Mouse (Mus musculus): Measurements from ENCODE around the gene Lair1.
A peak's percentile ranks its signal among the peaks of the same experiment; 100 is the strongest.
"Not testable (repeated sequence)": the region's sequence is repeated elsewhere in the genome, so short reads cannot be mapped to it uniquely, and the experiment has no call there.

The Lair1 gene

DNA sequence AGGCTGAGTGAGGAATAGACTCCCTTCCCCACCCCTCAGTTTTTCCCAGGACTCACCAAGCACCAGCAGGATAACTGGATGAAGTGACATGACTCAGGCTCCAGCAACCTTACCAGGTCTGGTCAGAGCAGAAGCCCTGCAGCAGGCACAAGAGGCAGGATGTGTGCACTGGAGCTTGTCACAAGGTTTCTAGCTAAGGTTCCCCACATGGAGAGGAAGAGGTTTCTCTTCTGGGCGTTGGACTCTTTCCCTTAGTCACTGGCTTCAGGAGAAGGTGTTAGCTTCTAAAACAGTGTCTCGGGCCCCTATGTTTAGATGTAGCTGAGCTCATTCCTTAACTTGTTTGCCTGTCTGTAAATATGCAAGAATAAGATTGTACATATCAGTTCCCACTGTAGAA, at the start of gene Lair1:
TSS of gene Lair1 (minus strand) at position 192 of the 400 bp plus-strand sequence.
- no peak for DNase-seq (ENCODE audit: low spot score)

DNA sequence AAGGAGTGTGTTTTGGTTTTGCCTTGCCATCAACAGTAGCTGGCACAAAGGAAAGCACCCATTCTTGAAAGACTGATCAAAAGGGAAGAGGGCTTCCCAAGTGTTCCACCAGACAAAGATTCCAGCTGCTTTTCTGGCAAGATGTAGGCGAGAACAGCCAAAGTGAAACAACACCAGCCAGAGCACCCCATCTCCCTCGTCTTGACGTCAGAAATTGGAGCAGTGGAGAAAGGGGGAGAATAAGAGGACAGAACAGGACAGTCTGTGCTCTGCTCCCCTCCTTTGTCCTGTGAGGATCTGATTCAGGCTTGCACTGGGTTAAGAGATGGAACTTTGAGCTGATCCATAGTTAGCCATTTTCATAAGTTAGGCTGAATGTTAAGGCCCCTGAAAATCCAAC, 48.8 kb upstream of the Lair1 start:
- DNase-seq (ENCODE audit: low spot score) = no peak

DNA sequence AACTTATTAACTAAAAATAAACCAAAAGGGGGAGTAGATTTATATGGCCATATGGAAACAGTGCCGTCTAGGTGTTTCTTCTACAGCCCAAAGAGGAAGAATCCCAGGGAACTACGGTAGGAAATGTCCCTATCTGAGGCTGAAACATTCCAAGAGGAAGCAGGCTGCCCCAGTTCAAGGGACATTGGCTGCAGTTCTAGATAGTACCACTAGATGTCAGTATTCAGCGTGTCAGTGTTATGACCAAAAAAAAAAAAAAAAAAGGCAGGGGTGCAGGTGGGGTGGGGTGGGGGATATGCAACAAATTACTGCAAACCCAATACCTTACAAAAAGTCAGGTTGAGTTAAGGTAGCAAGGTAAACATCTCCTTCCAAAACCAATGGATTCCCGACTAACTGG, 40.4 kb upstream of the Lair1 start:
- no peak for DNase-seq (ENCODE audit: low spot score)

DNA sequence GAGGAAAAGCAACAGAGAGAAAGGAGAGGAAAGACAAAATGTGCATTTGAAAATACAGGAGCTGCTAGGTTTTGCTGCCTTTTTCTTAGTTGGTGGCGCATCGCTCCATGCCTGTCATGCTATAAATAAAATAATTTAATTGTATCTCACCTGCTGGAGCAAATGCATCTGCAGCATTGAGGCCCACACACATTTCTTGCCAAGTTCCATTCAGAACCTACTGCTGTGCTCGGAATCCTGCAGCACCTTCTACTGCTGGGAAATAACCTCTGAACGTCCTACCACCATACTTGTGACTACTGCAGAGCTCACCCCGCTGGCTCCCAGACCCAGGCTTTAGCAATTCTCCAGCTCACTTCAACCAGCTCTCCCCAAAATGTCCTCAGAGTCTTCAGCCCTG, 38.1 kb upstream of the Lair1 start:
- DNase-seq (ENCODE audit: low spot score) = no peak

DNA sequence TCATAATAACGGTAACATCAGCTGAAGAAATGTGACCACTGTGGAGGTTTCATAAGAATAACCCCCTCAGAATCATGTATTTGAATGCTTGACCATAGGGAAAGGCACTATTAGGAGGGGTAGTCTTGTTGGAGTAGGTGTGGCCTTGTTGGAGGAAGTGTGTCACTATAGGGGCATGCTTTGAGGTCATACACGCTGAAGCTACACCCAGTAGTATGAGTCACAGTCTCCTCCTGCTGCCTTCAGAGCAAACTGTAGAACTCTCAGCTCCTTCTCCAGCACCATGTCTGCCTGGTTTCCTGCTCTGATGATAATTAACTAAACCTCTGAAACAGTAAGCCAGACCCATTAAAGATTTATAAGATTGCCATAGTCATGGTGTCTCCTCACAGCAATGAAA, 35.8 kb upstream of the Lair1 start:
- no peak for DNase-seq (ENCODE audit: low spot score)

DNA sequence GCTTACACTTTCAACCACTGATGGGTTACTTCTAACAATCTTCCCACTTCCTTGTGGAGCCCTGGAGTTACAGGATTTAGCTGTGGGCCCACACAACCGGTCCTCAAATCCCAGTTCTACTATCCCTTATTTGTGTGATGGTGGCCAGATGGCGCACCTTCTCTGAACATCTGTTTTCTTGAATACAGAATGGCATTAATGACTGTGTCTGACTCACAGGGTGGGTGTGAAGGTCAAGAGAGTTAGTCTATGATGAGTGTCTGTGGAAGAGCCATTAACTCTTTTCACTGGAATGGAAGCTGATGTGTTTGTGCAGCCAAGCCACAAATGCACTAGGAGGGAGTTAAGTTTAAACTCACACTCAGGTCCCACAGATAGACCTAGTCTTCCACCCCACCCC, 35.3 kb upstream of the Lair1 start:
- DNase-seq (ENCODE audit: low spot score) = no peak

DNA sequence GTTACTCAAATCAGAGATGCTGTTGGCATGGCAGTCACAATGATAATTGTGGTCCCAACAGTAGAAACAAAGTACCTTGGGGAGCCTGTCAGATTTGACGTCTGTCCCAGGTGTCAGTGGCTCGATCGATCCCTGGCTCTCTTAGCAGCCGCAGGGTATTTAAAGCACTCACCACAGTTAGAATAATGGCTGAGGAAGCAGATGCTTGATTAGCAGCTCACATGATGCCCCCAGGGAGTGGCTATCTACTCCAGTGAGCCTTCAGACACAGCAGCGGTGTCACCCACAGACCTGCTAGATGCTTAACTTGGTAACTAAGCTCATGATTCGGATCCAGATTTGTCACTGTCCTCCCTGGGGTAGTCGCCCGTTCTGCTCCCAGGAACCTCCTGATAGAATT, 28.2 kb upstream of the Lair1 start:
- DNase-seq (ENCODE audit: low spot score) = no peak

DNA sequence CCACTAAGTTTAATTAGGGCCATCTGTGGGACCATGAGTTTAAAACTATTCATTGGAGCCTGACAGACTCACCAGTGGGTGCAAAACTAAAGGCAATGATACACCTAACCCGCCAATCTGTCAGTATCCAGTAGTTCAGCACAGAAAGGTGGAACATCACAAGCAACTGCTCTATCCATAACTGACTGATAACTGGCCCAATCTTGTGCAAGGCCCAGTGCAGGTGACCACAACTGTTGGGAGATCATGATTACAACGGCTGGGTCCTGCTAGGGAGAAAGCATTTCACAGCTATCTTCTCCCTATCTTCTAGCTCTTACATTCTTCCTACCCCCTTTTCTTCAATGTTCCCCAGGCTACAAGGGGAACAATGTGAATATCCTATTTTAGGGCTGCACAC, 25.7 kb upstream of the Lair1 start:
- no peak for DNase-seq (ENCODE audit: low spot score)

DNA sequence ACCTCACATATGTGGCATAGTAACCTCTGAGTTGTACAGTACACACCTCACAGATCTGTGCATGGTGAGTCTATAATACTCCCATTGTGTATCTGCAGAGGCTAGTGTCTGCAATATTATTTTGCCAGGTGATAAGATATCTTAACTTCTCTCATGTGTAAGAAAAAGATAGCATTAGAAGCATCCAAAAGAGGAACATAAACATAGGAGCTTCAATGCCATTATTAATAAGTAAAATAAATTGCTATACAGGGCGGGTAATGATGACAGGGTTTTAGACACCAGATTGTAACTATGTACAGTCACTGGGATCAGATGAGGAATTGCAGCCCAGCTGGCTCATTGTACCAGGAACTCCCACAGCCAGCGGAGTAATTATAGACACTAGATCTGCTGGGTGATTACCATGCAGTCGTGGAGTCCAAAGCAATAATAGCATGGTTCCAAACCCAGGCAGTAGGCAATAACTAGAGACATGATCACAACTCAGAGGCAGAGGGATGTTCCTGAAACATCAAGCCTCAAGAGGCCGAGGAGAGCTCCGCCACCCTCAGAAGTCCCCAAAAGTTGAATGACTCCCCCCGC, 25.0 kb upstream of the Lair1 start:
- no peak for DNase-seq (ENCODE audit: low spot score)

DNA sequence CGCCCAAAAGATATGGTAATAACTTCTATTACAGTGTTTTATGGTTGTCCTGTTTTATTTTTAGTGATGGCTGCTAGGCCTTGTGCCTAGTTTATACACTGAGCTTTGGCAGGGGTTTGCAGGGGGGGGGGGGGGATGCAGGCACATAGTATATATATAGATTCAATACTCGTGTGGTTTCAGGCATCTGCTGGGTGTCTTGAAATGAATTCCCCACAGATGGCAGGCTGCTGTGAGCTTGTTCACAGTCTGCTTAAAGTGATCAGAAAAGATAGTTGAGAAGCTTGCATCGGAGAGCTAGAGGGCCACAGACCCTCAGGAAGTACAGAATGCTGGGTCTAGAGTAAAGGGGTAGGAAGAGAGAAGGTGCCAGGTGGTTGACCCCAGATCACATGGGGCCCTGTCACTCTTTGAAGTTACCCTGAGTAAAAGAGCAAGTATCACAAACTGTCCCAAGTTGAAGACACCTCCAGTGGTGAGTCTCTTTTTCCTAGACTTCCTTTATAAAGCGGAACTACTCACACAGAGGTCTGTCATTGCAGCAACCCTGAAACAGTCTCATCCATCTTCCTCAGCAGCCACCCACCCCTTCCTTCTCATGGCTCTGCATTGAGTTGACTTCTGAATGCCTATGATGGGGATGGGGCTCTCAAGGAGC, 24.4 kb upstream of the Lair1 start:
- DNase-seq (ENCODE audit: low spot score) = no peak

DNA sequence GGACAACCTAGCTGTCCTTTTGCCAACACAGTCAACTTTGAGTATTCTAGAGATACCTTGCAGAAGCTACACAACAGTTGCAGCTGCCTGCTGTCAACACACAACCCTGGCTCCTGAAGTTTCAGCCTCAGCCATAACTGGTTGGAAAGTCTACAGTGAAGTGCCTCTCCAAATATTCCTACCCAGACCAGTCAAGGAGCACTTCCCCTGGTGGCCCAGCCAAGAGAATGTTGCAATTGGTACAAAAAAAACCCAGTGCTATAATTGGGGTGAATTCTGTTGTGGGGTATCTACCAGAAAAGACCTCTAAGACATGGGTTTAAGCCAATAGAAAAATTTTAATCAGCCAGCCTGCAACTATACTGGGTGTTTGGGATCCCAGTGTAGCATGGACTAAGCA, 22.6 kb upstream of the Lair1 start:
- DNase-seq (ENCODE audit: low spot score) = no peak

DNA sequence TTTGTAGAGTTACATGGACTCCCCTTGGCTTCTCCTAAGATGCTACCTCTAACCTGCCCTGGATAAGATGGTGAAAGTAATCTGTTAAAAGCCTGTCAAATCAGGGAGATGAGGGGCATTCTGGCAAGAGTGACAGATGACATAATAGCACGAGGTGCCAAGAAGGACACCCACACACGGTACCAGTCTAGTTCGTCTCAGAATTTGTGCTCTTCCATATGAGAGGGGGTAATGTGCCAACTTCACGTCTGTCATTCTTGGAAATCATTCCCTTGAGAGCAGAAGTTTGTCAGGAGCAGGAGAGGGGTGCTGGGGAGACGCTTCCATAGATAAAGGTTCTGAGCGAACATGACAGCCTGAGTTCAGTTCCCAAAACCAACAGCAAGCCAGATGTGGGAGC, 21.2 kb upstream of the Lair1 start:
- no peak for DNase-seq (ENCODE audit: low spot score)

DNA sequence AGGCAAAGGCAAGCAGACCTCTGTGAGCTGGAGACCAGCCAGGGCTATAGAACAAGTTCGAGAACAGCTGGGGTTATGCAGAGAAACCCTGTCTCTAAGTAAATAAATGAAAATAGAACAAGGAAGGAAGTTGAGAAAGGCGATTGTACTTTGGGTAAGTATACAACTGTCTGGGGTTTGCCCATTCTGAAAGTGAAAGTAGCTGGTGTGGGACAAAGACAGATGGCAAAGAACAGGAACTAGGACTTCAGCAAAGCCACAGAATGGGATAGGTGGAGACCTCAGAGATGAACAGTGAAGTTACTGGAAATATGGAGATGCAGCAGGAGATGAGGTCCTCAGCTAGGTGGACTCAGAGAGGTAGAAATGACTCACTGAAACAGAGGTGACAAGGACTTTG, 19.8 kb upstream of the Lair1 start:
- DNase-seq (ENCODE audit: low spot score) = no peak

DNA sequence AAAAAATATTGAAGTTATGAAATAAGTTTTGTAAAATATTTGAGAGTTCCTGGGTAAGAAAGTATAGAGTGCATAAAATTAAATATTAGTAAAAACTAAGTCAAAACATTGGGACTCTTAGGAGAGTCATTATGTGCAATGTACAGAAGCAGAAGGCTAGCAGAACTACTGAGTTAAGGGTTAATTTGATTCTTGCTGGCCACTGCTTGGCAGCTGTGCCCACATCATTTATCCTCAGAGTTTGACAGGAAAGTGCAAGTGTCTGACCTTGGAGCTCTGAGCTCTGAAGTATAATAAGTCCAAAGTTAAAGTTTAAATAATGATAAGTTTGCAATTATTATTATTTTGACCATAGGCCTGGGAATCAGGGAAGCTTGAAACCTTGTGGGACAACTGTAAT, 18.7 kb upstream of the Lair1 start:
- DNase-seq (ENCODE audit: low spot score) = no peak

DNA sequence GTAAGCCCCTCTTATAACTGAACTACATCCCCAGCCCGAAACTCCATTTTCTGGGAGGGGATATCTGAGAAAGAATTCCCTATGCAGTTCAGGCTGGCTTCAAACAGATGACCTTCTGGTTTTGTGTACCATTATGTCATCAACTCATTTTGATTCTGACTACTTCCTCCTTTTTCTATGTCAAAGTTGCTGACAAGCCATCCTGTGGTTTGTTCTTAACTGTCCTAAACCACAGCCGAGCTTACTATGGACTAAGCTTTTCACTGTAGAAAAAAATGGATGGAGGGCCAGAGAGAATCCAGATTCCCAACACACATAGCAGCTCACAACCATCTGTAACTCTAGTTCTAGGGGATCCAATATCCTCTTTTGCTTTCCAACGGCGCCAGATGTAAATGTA, 17.5 kb upstream of the Lair1 start:
- DNase-seq (ENCODE audit: low spot score) = no peak

DNA sequence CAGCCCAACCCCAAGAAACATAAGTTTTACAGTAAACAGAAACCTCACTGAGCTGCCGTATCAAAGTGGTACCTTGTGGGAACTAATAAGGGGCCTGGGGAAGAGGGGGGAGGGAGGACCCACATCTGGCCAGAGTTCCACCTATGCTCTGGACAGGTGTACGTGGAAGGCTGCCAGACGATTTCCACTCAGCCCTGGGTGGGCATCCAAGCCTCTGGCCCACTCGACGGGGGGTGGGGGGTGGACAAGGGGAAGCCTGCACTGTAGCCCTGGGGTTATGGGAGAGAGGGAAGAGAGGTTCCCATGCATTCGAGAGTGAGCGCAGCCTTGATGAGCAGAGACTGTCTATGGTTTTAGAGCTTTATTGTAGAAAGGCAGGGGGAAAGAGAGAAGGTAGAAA, 16.5 kb upstream of the Lair1 start:
- no peak for DNase-seq (ENCODE audit: low spot score)

DNA sequence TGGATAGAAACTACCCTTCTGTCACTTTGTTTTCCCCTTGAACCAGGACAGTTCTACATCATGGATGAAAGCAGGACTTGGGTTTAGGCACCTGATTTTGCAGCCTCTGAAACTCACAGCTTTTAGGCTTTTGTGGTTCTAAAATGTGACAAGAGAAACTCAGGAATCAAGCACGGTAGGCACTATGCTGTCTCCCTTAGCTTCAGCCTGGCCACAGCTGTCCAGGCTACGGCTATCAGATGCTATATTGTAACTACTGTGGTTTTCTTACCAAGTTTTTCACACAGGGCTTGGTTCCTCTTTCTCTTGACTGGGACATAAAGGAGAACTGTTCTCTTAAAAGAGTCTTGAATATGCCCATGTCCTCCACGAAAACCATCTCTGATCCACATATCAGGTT, 10.1 kb upstream of the Lair1 start:
- no peak for DNase-seq (ENCODE audit: low spot score)

DNA sequence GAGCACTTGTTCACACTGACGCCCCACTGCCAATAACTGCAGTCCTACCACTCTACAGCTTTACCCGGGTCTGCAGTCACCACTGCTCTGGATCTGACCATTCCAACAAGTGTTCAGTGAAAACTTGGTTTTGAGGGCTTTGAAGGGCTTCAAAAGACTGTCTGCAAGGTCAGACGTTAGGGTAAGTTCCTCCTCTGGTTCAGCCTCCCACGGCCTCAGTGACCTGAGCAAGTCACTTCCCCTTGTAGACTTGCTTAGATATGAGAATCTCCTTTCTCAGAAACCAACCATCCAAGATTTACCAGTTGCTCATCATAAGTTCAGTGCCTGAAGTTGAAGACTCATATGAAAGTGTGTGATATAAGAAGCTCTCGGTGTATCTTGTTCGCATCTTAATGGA, 8.1 kb upstream of the Lair1 start:
- DNase-seq (ENCODE audit: low spot score) = no peak

DNA sequence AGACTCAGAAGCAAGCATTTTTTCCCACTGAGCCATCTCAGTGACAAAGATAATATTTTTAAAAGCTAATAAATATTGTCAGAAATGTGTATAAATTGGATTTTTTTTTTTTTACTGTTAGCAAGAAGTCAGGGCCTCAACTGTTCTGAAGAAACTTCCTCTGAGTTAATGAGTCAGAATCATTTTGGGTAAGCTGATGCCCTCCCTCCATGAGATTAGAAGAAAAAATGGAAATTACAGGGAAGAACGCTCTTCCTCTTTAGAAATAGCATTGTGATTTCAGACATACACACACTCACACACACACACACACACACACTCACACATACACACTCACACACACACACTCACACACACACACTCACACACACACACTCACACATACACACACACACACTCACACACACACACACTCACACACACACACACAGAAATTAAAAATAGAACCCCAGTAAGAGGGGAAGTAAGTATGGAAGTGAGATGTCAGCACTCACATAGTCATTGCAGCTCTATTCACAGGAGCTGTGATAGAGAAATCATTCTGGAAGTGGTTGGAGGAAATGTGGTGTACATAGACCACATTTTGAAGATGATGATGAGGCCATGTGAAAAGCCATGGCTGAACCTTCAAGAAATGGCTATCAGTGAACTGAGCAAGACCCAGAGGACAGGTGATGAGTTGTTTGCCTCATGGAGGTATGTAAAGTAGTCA, 866 bp upstream of the Lair1 start:
- DNase-seq (ENCODE audit: low spot score) = no peak

DNA sequence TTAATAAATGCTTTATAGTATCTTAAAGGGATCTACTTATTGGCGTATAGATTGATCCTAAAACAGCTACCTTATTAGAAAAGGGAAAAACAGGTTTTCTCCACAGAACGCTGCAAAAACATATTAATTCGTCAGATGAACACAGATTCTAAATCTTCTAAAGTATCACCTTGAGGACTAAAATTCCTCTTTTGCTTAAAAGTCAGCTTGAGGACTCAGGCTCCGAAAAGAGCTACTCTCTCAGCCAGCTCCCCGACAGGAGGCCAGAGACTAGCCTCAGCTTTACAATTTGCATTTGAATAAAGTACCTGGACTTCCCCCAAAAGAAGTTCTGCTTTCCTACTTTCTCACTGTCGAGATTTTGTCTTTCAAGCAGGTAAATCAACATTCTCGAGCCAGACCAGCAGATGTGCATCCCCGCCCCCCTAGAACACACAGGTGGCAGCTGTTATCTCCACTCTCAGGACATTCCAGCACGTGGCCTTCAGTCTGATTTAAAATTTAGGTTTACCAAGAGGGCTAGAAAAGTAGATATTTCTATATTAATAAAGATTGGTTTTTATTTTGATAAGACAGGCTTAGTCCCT, 2.3 kb downstream of the Lair1 start:
- not testable (repeated sequence) for DNase-seq (ENCODE audit: low spot score)

DNA sequence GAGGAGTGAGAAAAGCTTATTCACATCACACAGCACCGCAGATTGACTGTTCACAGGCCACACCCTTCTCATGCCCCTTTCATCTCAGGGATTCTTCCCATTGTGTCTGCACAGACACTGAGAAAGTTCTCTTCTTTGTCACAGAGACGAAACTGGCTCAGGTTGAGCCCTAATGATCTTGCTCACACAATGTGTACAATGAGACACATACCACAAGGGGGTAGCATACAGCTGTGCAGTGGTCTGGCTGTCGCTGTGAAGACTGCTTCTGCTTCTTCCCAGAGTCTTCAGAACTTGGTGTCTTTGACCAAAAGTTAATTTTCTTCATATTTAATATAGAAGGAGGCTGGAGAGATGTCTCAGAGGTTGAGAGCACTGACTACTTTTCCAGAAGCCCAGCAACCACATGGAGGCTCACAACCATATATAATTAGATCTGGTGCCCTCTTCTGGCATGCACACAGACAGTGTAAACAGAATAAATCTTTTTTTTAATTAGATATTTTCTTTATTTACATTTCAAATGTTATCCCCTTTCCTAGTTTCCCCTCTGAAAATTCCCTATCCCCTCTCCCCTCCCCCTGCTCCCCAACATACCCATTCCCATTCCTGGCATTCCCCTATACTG, 36.1 kb downstream of the Lair1 start:
- DNase-seq (ENCODE audit: low spot score) = peak; percentile 9

DNA sequence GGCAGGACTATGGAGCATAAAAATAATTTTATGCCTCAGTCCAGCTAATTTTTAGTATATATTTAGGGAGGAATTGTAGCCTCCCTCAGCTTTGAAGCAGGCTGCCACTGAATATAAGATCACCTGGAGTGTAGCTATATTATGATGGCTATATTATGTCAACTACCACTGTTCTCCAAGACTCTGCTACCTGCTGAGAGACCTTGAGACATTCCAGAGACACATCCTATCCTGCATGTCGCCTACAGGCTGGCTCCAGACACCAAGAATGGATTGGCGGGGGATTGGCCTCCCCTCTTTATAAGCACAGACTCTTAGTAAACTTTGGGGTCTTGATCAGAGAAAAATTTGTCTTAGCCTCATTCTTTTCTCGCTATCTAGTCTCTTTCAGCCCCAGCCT, 58.4 kb downstream of the Lair1 start:
- DNase-seq (ENCODE audit: low spot score) = not testable (repeated sequence)

DNA sequence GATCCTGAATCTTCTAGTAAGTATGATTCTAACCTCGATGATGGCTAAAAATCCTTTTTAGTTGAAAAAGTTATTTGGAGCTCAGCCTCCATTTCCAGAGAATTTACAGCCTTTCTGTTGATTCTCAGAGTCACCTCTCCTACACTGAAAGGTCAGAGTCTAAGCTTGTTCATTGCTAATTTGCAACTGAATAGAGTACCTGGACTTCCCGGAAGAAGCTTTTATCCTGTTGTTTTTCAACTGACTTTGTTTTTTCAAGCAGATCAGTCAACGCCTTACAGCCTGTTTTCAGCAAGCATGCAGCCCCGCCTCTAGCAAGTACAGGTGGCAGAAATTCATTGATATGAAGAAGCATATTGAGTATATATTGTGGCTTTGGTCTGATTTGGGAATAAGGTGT, 59.0 kb downstream of the Lair1 start:
- not testable (repeated sequence) for DNase-seq (ENCODE audit: low spot score)

Measured in spleen, adult 12 weeks (tissue).